Mouse (Mus musculus) lung, postnatal 0 days (tissue): Measurements from ENCODE around the gene Nfxl1. TPM values are rescaled to one million over a fixed set of nuclear protein-coding genes. Genes with fewer than 3 reads are reported as not detected.
A peak's percentile ranks its signal among the peaks of the same experiment; 100 is the strongest.

Experiments
- ATAC-seq: fragments of 200-750 bp; cut with Nextera tagmentation; 2 replicates; pipeline ENCODE4 v1.8.0; 2017; ENCODE audit warnings: moderate library complexity
- DNase-seq: peaks from one replicate; pipeline ENCODE4 v3.0.0-alpha.2; 2016; ENCODE audit warnings: low spot score
- H3K27ac ChIP-seq: fragments of 300-500 bp; sonication (generic); 2 replicates; pipeline ENCODE4 v1.5.1; 2014; ENCODE audit warnings: antibody characterized with exemption, mild to moderate bottlenecking, low read length, mixed read lengths
- H3K27me3 ChIP-seq: fragments of 300-500 bp; sonication (generic); replicated peaks from 2 replicates; pipeline ENCODE4 v1.6.1; 2014; ENCODE audit warnings: low read length, mixed read lengths; ENCODE audit not compliant: insufficient read depth
- H3K36me3 ChIP-seq: fragments of 300-500 bp; sonication (generic); 2 replicates; pipeline ENCODE4 v1.6.1; 2014; ENCODE audit warnings: low read length, mixed read lengths; ENCODE audit not compliant: insufficient read depth
- H3K4me1 ChIP-seq: fragments of 300-500 bp; sonication (generic); 2 replicates; pipeline ENCODE4 v1.6.1; 2014; ENCODE audit warnings: antibody characterized with exemption, low read depth, low read length, mixed read lengths; ENCODE audit not compliant: insufficient read depth
- H3K4me2 ChIP-seq: fragments of 300-500 bp; sonication (generic); replicated peaks from 2 replicates; pipeline ENCODE4 v1.6.1; 2014; ENCODE audit warnings: low read depth, mild to moderate bottlenecking, low read length, moderate library complexity, mixed read lengths
- H3K4me3 ChIP-seq: fragments of 300-500 bp; sonication (generic); 2 replicates; pipeline ENCODE4 v1.5.1; 2014; ENCODE audit warnings: low read depth, low read length
- H3K9ac ChIP-seq: fragments of 300-500 bp; sonication (generic); replicated peaks from 2 replicates; pipeline ENCODE4 v1.6.1; 2014; ENCODE audit warnings: low read depth, mild to moderate bottlenecking
- H3K9me3 ChIP-seq: fragments of 300-500 bp; sonication (generic); 2 replicates; pipeline ENCODE4 v1.6.1; 2016; ENCODE audit warnings: low read length, mixed read lengths
- CTCF ChIP-seq: IDR thresholded peaks from 2 replicates; pipeline ENCODE4 v1.5.1; 2016; ENCODE audit warnings: antibody characterized with exemption, mild to moderate bottlenecking
- EP300 ChIP-seq: IDR thresholded peaks from 2 replicates; pipeline ENCODE4 v1.6.1; 2016; ENCODE audit warnings: antibody characterized with exemption, mild to moderate bottlenecking, control low read depth
- WGBS: fragments of 180-500 bp; shearing (Covaris S2); extraction: QIAGEN DNeasy Blood & Tissue Kit; methylation state at CpG from one replicate; pipeline ENCODE4 v1.1.7; 2014; 5-methylcytosine and 5-hydroxymethylcytosine counted together
- polyA plus RNA-seq: library from polyadenylated mRNA; unstranded; fragments of >200 nt; fragmentation: Nextera tagmentation; extraction: Ambion mirVana; gene quantifications from 2 replicates; pipeline ENCODE4 v1.2.1, GENCODE M21; 2015

Nfxl1 gene
- polyA plus RNA-seq, 1 experiment from 2014 or later = 9.3 TPM

DNA sequence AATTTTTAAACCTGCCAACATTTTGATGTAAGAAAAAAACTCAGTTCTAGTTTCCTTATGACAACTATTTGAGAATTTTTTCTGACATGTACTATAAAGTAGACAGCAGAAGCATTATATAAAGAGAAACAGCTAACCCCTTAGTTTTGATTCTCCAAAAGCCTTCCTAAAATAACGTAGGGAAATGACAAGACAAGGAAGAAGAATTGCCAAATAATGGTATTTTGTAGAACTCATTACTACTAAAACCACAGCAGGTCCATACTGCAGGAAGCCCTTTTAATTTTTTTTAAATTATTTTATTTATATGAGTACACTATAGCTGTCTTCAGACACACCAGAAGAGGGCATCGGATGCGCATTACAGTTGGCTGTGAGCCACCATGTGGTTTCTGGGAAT lies 8.3 kb downstream of the Nfxl1 start:
- no peak for ATAC-seq
- Histone ChIP-seq H3K27ac (no peak overlapping the region), H3K9me3 (no peaks in the 10 kb centered on the region), H3K4me2 (no peak overlapping the region), H3K9ac (no peak overlapping the region), H3K36me3 (no peaks in the 10 kb centered on the region; the same call in 1 of the 2 replicates), H3K4me1 (no peaks in the 10 kb centered on the region), H3K27me3 (no peaks in the 10 kb centered on the region), H3K4me3 (no peak overlapping the region)
- 91% methylated on average over 3 of the region's 3 CpGs for WGBS
- no peak for DNase-seq
- TF ChIP-seq CTCF = no peak
- TF ChIP-seq EP300 = no peak

DNA sequence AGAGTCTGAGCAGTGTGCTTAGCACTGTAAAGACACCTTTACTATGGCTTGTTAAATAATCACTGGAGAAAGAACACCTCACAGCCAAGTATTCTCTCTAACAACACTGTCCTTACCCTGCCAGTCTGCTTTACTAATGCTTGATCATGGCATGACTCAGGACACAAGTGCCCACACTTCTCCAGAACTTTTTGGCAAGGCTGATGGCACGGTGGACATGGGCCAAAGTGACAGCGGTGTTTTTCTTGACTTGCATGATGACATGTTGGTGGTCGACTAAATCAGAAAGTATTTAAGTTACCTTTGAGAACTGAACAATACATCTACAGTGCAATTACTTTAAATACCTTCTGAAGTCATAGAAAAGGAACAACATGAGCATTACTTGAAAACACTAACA lies 30.6 kb downstream of the Nfxl1 start:
- Histone ChIP-seq H3K27ac (no peak overlapping the region), H3K4me1 (no peaks in the 10 kb centered on the region), H3K4me3 (no peak overlapping the region), H3K9me3 (no peaks in the 10 kb centered on the region), H3K27me3 (no peaks in the 10 kb centered on the region), H3K4me2 (no peak overlapping the region), H3K9ac (no peak overlapping the region), H3K36me3 (peaks cover 18% of the 10 kb centered on the region; the same call in 1 of the 2 replicates)
- 92% methylated on average over 3 of the region's 3 CpGs for WGBS
- ATAC-seq (no peak), DNase-seq (no peak)
- TF ChIP-seq EP300 = no peak
- no peak for TF ChIP-seq CTCF

DNA sequence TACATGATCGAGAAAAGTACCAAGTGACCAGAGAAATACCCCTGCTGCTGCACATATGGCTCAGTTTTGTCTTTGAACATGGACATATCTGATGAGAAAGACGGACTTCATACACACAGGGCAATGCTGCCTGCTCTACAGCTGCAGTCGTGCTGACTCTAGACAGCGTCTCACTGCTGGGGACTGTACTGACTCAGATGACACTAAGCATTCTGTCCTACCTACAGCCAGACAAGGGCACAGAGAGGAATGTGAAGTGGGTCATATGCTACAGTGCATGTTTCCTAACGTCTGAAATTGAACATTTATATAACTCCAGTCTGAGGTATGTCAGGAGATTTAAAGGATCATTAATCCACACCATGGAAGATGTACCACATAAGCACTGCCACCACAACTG lies 45.7 kb downstream of the Nfxl1 start:
- WGBS = 74% methylated on average over 5 of the region's 5 CpGs
- Histone ChIP-seq H3K27ac (no peak overlapping the region), H3K9me3 (no peaks in the 10 kb centered on the region), H3K27me3 (no peaks in the 10 kb centered on the region), H3K4me3 (no peak overlapping the region), H3K36me3 (peaks cover 10% of the 10 kb centered on the region; the same call in 1 of the 2 replicates), H3K9ac (no peak overlapping the region), H3K4me2 (no peak overlapping the region), H3K4me1 (no peaks in the 10 kb centered on the region)
- ATAC-seq = no peak
- TF ChIP-seq EP300 (no peak), CTCF (no peak)
- DNase-seq = no peak

DNA sequence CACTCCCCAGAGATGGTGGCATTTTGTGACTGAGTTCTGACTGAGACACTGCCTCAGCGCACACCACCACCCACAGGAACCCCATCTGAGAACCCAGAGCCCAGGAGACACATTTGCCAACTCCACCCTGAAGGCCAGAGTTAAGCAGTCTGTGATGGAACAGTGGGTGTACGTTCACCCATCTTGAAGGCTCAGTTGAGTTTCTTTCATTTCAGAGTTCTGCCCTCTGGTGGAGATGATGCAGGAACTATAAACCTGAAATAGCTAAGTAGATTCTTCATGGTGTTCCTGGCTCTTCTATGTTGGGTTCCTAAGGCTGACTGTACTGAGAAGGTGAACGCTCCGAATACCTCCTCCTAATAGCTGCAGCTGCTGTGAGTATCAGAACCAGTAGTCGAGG lies 53.7 kb downstream of the Nfxl1 start:
- ATAC-seq = 0 out of 2 replicates have a peak, but pooled peaks have one; percentile 8

DNA sequence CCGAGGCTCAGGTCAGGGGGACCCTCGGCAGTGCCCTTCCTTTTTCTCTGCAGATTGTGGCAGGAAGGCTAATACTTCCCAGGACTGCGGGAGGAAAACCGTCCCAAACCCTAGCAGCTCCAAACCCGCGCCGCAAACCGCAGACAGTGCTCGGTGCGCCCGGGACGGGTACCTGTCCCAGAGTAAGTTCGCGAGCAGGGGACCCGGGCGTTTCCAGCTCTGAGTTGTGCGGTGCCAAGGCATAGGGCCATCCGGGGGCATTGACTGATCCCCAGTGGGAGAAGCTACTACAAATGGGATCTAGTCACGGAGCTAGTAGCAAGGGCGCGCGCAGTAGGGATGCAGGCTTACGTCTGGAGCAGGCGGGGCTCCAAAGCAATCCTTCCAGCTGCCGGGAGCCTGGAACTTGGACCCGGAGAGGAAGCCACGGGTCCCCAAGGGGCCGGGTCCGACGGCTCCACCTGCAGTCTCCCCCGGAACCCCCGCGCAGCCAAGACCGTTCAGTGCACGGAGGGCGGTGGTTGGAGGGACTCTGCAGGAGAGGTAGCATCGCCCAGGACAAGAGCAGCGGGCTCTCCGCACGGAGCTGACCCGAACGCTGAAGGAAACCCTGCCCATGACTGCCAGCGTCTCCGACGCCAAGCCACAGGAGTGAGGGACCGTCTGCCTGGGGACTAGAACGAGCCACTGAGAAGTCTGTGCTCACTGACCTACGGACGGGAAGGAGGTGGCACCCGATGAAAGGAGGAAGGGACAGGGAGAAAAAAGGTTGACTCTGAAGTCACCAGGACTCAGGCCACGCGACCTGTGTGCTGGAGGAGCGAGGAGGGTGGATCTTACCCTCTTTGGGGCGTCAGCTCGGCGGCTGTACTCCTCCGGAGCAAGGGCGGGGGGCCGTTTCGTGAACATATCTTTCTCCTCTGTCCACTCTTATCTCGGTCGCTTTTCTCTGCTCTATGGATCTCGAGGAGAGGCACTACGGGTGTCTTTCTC lies 55.7 kb downstream of the Nfxl1 start, which contains the start of gene Corin:
Gene Corin (minus strand): TSS at position 943 of the 993 bp plus-strand sequence.
- peak; percentile 15 for DNase-seq
- ATAC-seq = peak; percentile 33; the same call in 1 of the 2 replicates
- WGBS = 1% methylated on average over 63 of the region's 64 CpGs

More for the DNA sequence above, 53.7 kb downstream of the Nfxl1 start:
- Histone ChIP-seq H3K4me3 (no peak overlapping the region), H3K9ac (no peak overlapping the region), H3K9me3 (no peaks in the 10 kb centered on the region), H3K27me3 (peaks cover 14% of the 10 kb centered on the region), H3K36me3 (no peaks in the 10 kb centered on the region), H3K4me1 (peaks cover 7% of the 10 kb centered on the region; the same call in 1 of the 2 replicates), H3K4me2 (no peak overlapping the region), H3K27ac (no peak overlapping the region)
- DNase-seq = peak; percentile 69
- WGBS = 66% methylated on average over 5 of the region's 5 CpGs
- TF ChIP-seq CTCF (peak; percentile 69), EP300 (no peak)

DNA sequence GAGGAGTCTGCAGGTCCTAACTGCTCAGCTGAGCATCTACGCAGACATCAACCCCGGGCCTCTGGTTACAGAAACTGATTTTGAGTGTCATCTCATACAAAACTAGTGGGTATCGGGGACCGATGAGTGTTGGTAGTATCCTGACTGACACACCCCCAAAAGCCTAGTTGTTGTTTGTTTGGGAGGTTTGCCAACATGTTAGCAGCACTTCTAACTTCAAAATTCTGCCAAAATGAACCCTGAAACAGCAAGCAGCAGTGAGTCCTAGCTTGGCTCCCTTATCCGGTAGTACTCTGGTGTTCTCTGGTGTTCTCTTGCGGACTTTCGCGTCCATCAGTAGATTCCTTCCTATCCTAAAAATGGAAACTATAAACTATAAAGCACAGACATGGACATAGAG lies 56.7 kb downstream of the Nfxl1 start:
- Histone ChIP-seq H3K4me2 (no peak overlapping the region; the same call in 1 of the 2 replicates), H3K36me3 (no peaks in the 10 kb centered on the region), H3K27me3 (peaks cover 14% of the 10 kb centered on the region), H3K9me3 (no peaks in the 10 kb centered on the region), H3K9ac (no peak overlapping the region), H3K4me3 (no peak overlapping the region), H3K4me1 (peaks cover 7% of the 10 kb centered on the region; the same call in 1 of the 2 replicates), H3K27ac (no peak overlapping the region)
- ATAC-seq (no peak), DNase-seq (peak; percentile 25)
- 52% methylated on average over 8 of the region's 8 CpGs for WGBS
- TF ChIP-seq CTCF (no peak), EP300 (no peak)

More for the DNA sequence above, 55.7 kb downstream of the Nfxl1 start, which contains the start of gene Corin:
- H3K4me3 ChIP-seq = peak within 1 kb of the TSS; percentile 28
- H3K9ac ChIP-seq = no peak within 1 kb of the TSS
- no peaks in the 10 kb centered on the region for H3K36me3 ChIP-seq
- no peaks in the 10 kb centered on the region for H3K9me3 ChIP-seq
- TF ChIP-seq CTCF (no peak), EP300 (no peak)
- H3K27ac ChIP-seq = no peak within 1 kb of the TSS
- peaks cover 14% of the 10 kb centered on the region for H3K27me3 ChIP-seq
- H3K4me1 ChIP-seq = peaks cover 7% of the 10 kb centered on the region; the same call in 1 of the 2 replicates
- peak within 1 kb of the TSS; percentile 56 for H3K4me2 ChIP-seq
